Mouse (Mus musculus): ENCODE measurements around the gene Wscd2.

GRCm38 (mm10) chr5:113513640-113514039, 23.5 kb downstream of the Wscd2 start:
- TF ChIP-seq CTCF (IDR thresholded peaks at IDR 0.05): no peak
- no peak for TF ChIP-seq POLR2A (IDR thresholded peaks at IDR 0.05; ENCODE audit: insufficient read depth, low read depth, low read length)
- no peak for TF ChIP-seq EP300 (IDR thresholded peaks at IDR 0.05; ENCODE audit: insufficient read depth, low read depth, low read length)

All from heart, adult 2 months (tissue).